Mouse (Mus musculus): ENCODE results near the gene Tubd1. TPM values are rescaled to one million over a fixed set of nuclear protein-coding genes. Genes with fewer than 3 reads are reported as not detected.
"Not testable (repeated sequence)": the region's sequence is repeated elsewhere in the genome, so short reads cannot be mapped to it uniquely, and the experiment has no call there.

Gene Tubd1
- polyA plus RNA-seq, 2 experiments, result 7.1 to 10.5 TPM

- no peak for DNase-seq (ENCODE audit: low spot score)
- Histone ChIP-seq H3K9ac (ENCODE audit: low read depth, low read length, severe bottlenecking) (no peak overlapping the region), H3K9me3 (ENCODE audit: control insufficient read depth, low read length) (no peaks in the 10 kb centered on the region), H3K4me2 (replicated peaks; ENCODE audit: low read depth, low read length, severe bottlenecking) (no peak overlapping the region), H3K36me3 (ENCODE audit: control insufficient read depth, insufficient read depth, low read length) (peaks cover 58% of the 10 kb centered on the region), H3K27me3 (ENCODE audit: control insufficient read depth, insufficient read depth, low read length) (no peaks in the 10 kb centered on the region), H3K4me3 (replicated peaks; ENCODE audit: low read length) (no peak overlapping the region), H3K27ac (replicated peaks; ENCODE audit: low read depth, low read length) (no peak overlapping the region), H3K4me1 (ENCODE audit: control insufficient read depth, insufficient read depth, low read length) (no peaks in the 10 kb centered on the region)
- no peak for ATAC-seq (ENCODE audit: low FRiP score, low read depth)
- TF ChIP-seq POLR2A (IDR thresholded peaks at IDR 0.05; ENCODE audit: borderline replicate concordance, extremely low read depth, insufficient read depth, insufficient read length), result no peak
- 86% methylated on average over 1 of the region's 1 CpGs for WGBS
These were observed 12.0 kb upstream of the Tubd1 start for GRCm38 (mm10) chr11:86532834-86533233.

GRCm38 (mm10) chr11:86533302-86533701, 11.5 kb upstream of the Tubd1 start:
- not testable (repeated sequence) for H3K4me1 ChIP-seq (ENCODE audit: control insufficient read depth, insufficient read depth, low read length); H3K9me3 ChIP-seq (ENCODE audit: control insufficient read depth, low read length); DNase-seq (ENCODE audit: low spot score); H3K4me3 ChIP-seq (replicated peaks; ENCODE audit: low read length); H3K27me3 ChIP-seq (ENCODE audit: control insufficient read depth, insufficient read depth, low read length); H3K27ac ChIP-seq (replicated peaks; ENCODE audit: low read depth, low read length); ATAC-seq (ENCODE audit: low FRiP score, low read depth); H3K9ac ChIP-seq (ENCODE audit: low read depth, low read length, severe bottlenecking); H3K4me2 ChIP-seq (replicated peaks; ENCODE audit: low read depth, low read length, severe bottlenecking)
- 95% methylated on average over 6 of the region's 6 CpGs for WGBS
- peaks cover 53% of the 10 kb centered on the region for H3K36me3 ChIP-seq (ENCODE audit: control insufficient read depth, insufficient read depth, low read length)

DNA sequence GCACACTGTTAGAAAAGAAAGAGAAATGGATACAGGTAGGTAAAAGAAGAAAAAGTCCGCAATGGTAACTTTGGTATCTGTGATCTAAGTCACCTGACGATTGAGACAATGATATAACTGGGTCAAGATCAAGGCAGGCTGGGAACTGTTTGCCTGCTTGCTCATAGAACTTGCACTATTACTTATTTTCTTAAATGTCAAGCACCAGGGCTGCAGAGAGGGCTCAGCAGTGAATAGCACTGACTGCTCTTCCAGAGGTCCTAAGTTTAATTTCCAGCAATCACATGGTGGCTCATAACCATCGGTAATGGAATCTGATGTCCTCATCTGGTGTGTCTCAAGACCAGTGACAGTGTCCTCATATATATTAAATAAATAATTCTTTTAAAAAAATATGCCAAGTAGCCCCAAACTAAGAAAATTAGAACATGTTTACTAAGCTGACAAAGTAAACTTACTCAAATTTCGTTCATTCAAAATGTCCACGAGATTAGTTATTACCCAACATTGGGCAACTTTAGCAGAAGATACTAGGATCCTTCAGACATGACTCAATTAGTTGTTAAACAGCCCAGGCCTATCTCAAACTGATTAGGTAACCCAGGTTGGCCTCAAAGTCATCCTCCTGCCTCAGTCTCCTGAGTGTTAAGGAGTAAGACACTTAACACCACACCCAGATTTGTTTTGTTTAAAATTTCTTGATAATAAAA, 10.4 kb upstream of the Tubd1 start:
- Histone ChIP-seq H3K36me3 (ENCODE audit: control insufficient read depth, insufficient read depth, low read length) (peaks cover 44% of the 10 kb centered on the region), H3K4me1 (ENCODE audit: control insufficient read depth, insufficient read depth, low read length) (no peaks in the 10 kb centered on the region), H3K4me2 (replicated peaks; ENCODE audit: low read depth, low read length, severe bottlenecking) (no peak overlapping the region), H3K27ac (replicated peaks; ENCODE audit: low read depth, low read length) (no peak overlapping the region), H3K9ac (ENCODE audit: low read depth, low read length, severe bottlenecking) (no peak overlapping the region), H3K27me3 (ENCODE audit: control insufficient read depth, insufficient read depth, low read length) (no peaks in the 10 kb centered on the region), H3K9me3 (ENCODE audit: control insufficient read depth, low read length) (no peaks in the 10 kb centered on the region), H3K4me3 (replicated peaks; ENCODE audit: low read length) (no peak overlapping the region)
- DNase-seq (ENCODE audit: low spot score), result no peak
- WGBS, result 91% methylated on average over 5 of the region's 5 CpGs
- TF ChIP-seq POLR2A (IDR thresholded peaks at IDR 0.05; ENCODE audit: borderline replicate concordance, extremely low read depth, insufficient read depth, insufficient read length), result no peak
- ATAC-seq (ENCODE audit: low FRiP score, low read depth), result no peak

GRCm38 (mm10) chr11:86538786-86539185, 6.0 kb upstream of the Tubd1 start:
- Histone ChIP-seq H3K27me3 (ENCODE audit: control insufficient read depth, insufficient read depth, low read length) (no peaks in the 10 kb centered on the region), H3K4me3 (replicated peaks; ENCODE audit: low read length) (no peak overlapping the region), H3K27ac (replicated peaks; ENCODE audit: low read depth, low read length) (no peak overlapping the region), H3K4me1 (ENCODE audit: control insufficient read depth, insufficient read depth, low read length) (peaks cover 6% of the 10 kb centered on the region), H3K9me3 (ENCODE audit: control insufficient read depth, low read length) (no peaks in the 10 kb centered on the region), H3K9ac (ENCODE audit: low read depth, low read length, severe bottlenecking) (no peak overlapping the region), H3K4me2 (replicated peaks; ENCODE audit: low read depth, low read length, severe bottlenecking) (no peak overlapping the region), H3K36me3 (ENCODE audit: control insufficient read depth, insufficient read depth, low read length) (peaks cover 11% of the 10 kb centered on the region)
- no peak for DNase-seq (ENCODE audit: low spot score)
- 81% methylated on average over 4 of the region's 4 CpGs for WGBS
- ATAC-seq (ENCODE audit: low FRiP score, low read depth), result no peak
- no peak for TF ChIP-seq POLR2A (IDR thresholded peaks at IDR 0.05; ENCODE audit: borderline replicate concordance, extremely low read depth, insufficient read depth, insufficient read length)

DNA sequence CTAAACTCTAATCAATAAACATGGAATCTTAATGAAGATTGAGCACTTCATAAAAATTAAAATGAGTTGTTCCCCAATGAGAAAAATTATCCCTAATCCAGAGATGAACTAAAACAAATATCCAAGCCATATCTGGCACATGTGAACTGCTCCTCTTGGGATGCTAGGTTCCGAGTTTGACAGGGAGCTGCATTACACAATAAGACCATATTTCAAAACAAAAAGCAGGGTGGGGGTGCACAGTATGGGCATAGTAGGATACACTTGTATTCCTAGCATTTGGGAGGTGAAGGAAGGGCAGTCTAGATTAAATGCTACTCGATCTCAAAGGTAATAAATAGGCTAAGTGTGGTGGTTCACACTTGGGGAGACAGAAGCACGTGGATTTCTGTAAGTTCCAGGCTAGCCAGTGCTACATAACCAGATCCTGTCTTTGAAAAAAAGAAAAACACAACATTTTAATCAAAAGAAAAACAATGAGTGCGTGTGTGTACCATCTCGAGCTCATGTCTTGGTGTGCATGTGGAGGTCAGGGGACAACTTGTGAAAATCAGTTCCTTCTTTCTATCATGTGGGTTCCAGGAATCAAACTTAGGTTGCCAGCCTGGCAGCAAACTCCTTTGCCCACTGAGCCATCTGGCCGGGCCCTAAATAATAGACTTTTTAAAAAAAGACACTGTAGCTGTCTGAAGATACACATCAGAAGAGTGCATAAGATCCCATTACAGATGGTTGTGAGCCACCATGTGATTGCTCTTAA, 4.9 kb upstream of the Tubd1 start:
- Histone ChIP-seq H3K4me1 (ENCODE audit: control insufficient read depth, insufficient read depth, low read length) (peaks cover 6% of the 10 kb centered on the region), H3K4me3 (replicated peaks; ENCODE audit: low read length) (no peak overlapping the region), H3K27ac (replicated peaks; ENCODE audit: low read depth, low read length) (no peak overlapping the region), H3K36me3 (ENCODE audit: control insufficient read depth, insufficient read depth, low read length) (peaks cover under 1% of the 10 kb centered on the region; the same call in 1 of the 2 replicates), H3K9ac (ENCODE audit: low read depth, low read length, severe bottlenecking) (no peak overlapping the region), H3K4me2 (replicated peaks; ENCODE audit: low read depth, low read length, severe bottlenecking) (no peak overlapping the region), H3K9me3 (ENCODE audit: control insufficient read depth, low read length) (no peaks in the 10 kb centered on the region), H3K27me3 (ENCODE audit: control insufficient read depth, insufficient read depth, low read length) (no peaks in the 10 kb centered on the region)
- ATAC-seq (ENCODE audit: low FRiP score, low read depth), result no peak
- 91% methylated on average over 6 of the region's 6 CpGs for WGBS
- DNase-seq (ENCODE audit: low spot score), result no peak
- TF ChIP-seq POLR2A (IDR thresholded peaks at IDR 0.05; ENCODE audit: borderline replicate concordance, extremely low read depth, insufficient read depth, insufficient read length), result no peak
